Mouse (Mus musculus) embryonic facial prominence, embryonic 10.5 days (tissue): ENCODE results near the gene March11. TPM values are rescaled to one million over a fixed set of nuclear protein-coding genes. Genes with fewer than 3 reads are reported as not detected.
A peak's percentile ranks its signal among the peaks of the same experiment; 100 is the strongest.

Source experiments
- DNase-seq: peaks from one replicate; pipeline ENCODE4 v3.0.0-alpha.2; 2017; ENCODE audit warnings: low spot score
- H3K27ac ChIP-seq: fragments of 300-500 bp; sonication (generic); replicated peaks from 2 replicates; pipeline ENCODE4 v1.5.1; 2016; ENCODE audit warnings: mild to moderate bottlenecking
- H3K27me3 ChIP-seq: fragments of 300-500 bp; sonication (generic); replicated peaks from 2 replicates; pipeline ENCODE4 v1.6.1; 2016; ENCODE audit warnings: low read depth, mild to moderate bottlenecking; ENCODE audit not compliant: poor library complexity, severe bottlenecking
- H3K36me3 ChIP-seq: fragments of 300-500 bp; sonication (generic); replicated peaks from 2 replicates; pipeline ENCODE4 v1.6.1; 2016; ENCODE audit warnings: mild to moderate bottlenecking, moderate library complexity
- H3K4me1 ChIP-seq: fragments of 300-500 bp; sonication (generic); 2 replicates; pipeline ENCODE4 v1.6.1; 2016
- H3K4me3 ChIP-seq: fragments of 300-500 bp; sonication (generic); 2 replicates; pipeline ENCODE4 v1.5.1; 2016; ENCODE audit warnings: mild to moderate bottlenecking, moderate library complexity
- H3K9me3 ChIP-seq: fragments of 300-500 bp; sonication (generic); 2 replicates; pipeline ENCODE4 v1.6.1; 2016; ENCODE audit warnings: mild to moderate bottlenecking
- WGBS: fragments of 180-500 bp; shearing (Covaris S2); methylation state at CpG from one replicate; pipeline ENCODE4 v1.1.7; 2016; 5-methylcytosine and 5-hydroxymethylcytosine counted together
- polyA plus RNA-seq: library from polyadenylated mRNA; unstranded; fragments of >200 nt; fragmentation: Nextera tagmentation; extraction: Ambion mirVana; gene quantifications from 2 replicates; pipeline ENCODE4 v1.2.1, GENCODE M21; 2016

The March11 gene
- 0.51 and 0.69 TPM in 2 replicates for polyA plus RNA-seq

DNA sequence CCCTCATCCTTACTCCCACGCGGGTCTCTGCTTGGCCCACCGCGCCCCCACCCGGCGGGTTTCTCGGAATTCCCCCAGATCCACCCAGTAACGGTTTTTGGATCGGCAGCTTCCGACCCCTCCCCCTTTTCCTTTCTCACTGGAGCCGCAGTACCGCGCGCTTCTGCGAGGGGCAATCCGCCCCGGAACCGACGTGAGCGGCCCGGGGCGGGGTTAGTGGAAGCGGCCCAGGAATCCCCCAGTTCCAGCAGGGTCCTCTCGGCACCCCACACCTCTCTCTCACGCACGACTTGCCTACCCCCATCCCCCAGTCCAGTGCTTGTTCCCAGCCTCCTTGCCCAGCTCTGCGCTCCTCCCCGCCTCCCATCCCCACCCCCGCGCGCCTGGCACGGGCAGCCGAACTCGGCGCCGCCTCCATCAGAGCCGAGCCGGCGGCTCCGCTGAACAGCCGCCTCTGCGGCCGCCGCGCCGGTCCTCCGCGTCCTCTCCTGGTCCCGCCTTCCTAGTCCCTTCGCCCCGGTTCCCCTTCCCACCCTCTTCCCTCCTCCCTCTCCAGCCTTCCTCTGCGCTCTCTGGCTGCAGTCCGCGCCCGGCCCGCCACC, at the start of gene March11:
March11 (plus strand) TSS at position 420 of the 602 bp plus-strand sequence.
- no peaks in the 10 kb centered on the region for H3K9me3 ChIP-seq
- peaks cover 18% of the 10 kb centered on the region for H3K4me1 ChIP-seq
- H3K27ac ChIP-seq, result peak within 1 kb of the TSS; percentile 40; the same call in 1 of the 2 replicates
- peak within 1 kb of the TSS; percentile 79 for H3K4me3 ChIP-seq
- H3K36me3 ChIP-seq, result no peaks in the 10 kb centered on the region
- 1% methylated on average over 56 of the region's 56 CpGs for WGBS
- DNase-seq, result peak; percentile 69
- H3K27me3 ChIP-seq, result peaks cover 32% of the 10 kb centered on the region

DNA sequence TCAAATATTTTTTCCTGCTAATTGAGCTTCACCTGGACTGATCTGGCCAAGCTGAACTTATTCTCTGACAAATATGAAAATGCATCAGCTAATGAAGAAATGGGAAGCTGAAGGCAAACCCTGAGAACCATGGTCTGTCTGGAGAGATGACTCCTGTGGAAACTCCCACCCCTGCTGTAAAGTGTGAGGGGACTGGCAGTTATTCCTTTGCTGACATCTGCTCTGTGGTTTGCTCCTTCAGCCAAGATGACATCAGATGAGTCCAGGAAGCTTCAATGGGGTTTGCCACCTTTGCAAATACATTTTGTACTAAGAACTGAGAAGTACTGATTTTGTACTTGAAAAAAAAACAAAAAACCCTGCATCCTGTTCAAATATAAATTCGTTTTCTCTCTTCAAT, 46.5 kb upstream of the March11 start:
- Histone ChIP-seq H3K27me3 (no peaks in the 10 kb centered on the region), H3K4me1 (no peaks in the 10 kb centered on the region), H3K27ac (no peak overlapping the region), H3K36me3 (no peaks in the 10 kb centered on the region), H3K9me3 (no peaks in the 10 kb centered on the region), H3K4me3 (no peak overlapping the region)
- no peak for DNase-seq
- 65% methylated on average over 1 of the region's 1 CpGs for WGBS

DNA sequence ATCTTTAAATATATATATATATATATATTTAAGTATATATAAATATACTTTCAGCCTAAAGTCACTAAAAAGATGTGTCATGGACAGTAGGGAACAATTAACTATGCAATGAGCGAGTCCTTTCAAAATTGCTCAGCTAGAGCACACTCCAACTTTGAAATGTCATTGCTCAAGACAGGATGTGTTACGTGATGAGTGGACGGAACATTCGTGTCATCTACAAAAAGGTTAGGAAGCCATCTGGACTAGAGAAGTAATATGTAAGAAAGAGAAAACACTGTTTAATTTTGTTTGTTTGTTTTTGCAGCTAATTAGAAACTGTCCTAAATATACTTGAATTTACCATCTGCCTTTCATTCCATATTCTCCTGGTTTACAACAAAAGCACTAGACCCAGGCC, 39.3 kb upstream of the March11 start:
- H3K4me3 ChIP-seq, result no peak overlapping the region
- H3K27ac ChIP-seq, result no peak overlapping the region
- no peaks in the 10 kb centered on the region for H3K27me3 ChIP-seq
- no peaks in the 10 kb centered on the region for H3K9me3 ChIP-seq
- H3K36me3 ChIP-seq, result no peaks in the 10 kb centered on the region
- no peak for DNase-seq
- 87% methylated on average over 4 of the region's 4 CpGs for WGBS
- H3K4me1 ChIP-seq, result no peaks in the 10 kb centered on the region

DNA sequence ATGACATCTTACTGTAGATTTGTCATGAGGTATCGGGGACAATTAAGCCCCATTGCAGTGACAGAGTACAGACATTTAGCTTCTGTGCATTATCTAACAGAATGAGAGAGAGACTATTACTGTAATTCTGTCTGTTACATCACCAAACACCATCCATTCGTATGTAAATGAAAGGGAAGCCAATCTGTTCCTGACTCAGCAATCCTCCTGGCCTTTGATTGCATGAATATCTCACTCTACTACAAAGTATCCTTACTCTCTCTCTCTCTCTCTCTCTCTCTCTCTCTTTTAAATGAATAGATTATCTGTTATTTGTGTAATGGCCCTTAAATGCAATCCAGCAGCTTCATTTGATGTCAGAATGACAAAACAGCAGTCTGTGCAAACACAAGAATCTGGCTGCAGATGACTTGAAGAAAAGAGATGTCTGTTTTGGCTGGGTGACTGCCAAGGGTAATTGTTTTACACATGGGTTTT, 32.8 kb upstream of the March11 start:
- no peaks in the 10 kb centered on the region for H3K4me1 ChIP-seq
- no peaks in the 10 kb centered on the region for H3K9me3 ChIP-seq
- WGBS, result 81% methylated on average over 2 of the region's 2 CpGs
- H3K36me3 ChIP-seq, result no peaks in the 10 kb centered on the region
- no peak overlapping the region for H3K27ac ChIP-seq
- no peak for DNase-seq
- H3K4me3 ChIP-seq, result no peak overlapping the region
- H3K27me3 ChIP-seq, result no peaks in the 10 kb centered on the region

DNA sequence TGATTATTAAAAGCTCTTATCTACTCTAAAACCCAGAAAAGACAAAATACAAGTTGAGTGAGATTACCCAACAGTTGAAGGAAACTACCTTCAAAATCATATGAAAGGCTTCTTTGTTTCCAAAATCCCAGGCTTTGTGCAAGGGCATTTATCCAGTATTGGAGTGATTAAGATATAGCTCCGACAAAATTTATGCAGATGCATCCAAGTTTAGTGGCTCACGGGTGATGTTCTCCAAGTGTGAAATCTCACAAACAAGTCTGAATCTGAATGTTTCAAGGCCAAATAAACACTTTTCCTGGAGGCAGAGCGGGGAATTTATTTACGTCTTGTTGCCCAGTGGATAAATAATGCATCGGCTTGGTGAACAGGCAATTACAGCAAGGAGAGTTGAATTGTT, 32.2 kb upstream of the March11 start:
- Histone ChIP-seq H3K4me3 (no peak overlapping the region), H3K36me3 (no peaks in the 10 kb centered on the region), H3K4me1 (no peaks in the 10 kb centered on the region), H3K27ac (no peak overlapping the region), H3K27me3 (no peaks in the 10 kb centered on the region), H3K9me3 (no peaks in the 10 kb centered on the region)
- no peak for DNase-seq
- 87% methylated on average over 5 of the region's 5 CpGs for WGBS

DNA sequence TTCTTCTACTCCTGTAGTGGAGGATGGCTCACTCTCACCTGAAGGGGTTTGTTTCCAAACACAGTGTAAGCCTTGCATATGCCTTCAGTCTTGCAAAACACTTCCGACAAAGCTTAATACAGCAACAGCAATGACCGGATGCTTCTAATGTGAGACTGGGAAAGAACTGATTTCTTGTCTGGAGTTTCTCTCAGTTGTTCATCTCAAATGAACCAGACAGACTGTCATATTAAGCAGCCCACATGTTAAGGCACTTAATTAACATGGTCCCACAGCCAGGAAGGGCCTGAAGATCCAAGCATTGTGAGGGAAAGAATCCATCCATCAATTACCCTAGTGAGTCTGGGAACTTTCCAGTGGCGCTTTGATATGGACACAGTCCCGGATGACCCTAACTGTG, 17.0 kb upstream of the March11 start:
- DNase-seq, result no peak
- Histone ChIP-seq H3K9me3 (no peaks in the 10 kb centered on the region), H3K4me1 (no peaks in the 10 kb centered on the region), H3K4me3 (no peak overlapping the region), H3K27me3 (no peaks in the 10 kb centered on the region), H3K36me3 (no peaks in the 10 kb centered on the region), H3K27ac (no peak overlapping the region)
- 83% methylated on average over 4 of the region's 4 CpGs for WGBS

DNA sequence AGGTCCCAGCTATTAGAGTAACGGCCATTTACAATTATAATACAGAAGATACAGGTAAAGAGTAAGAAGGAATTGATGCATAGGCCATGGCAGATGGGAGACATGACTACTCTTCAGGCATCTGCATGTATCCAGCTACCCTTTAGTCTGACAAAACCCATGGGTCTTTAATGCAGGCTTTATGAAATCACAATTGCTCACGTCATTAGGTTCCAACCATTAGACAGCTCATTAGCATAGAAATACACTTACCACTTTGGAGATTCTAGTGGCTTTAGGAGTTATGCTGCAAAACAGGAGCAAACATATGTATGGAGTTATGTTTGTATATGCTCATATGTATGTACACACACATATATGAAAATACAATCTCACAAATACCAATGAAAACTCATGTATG, 16.0 kb upstream of the March11 start:
- Histone ChIP-seq H3K4me1 (no peaks in the 10 kb centered on the region), H3K27ac (no peak overlapping the region), H3K36me3 (no peaks in the 10 kb centered on the region)

DNA sequence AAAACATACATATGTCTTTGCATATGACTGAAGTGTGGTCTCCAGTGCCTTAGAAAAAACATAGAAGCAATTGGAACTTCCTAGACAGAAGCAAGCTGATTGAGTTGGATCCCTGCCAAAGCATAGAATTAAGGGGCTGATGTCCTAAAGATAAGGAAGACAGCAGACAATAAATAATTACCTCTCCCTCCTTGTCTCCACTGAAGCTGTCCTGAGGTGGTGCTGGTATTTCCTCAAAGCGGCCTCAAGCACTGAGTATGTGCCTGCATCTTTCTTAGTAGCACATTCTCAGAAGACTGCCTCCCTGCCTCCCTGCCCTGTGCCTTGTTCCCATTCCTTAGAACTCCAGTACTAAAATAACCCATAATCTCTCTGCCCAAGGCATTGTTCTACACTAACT, 15.6 kb upstream of the March11 start:
- no peak overlapping the region for H3K27ac ChIP-seq
- no peak overlapping the region for H3K4me3 ChIP-seq
- no peaks in the 10 kb centered on the region for H3K27me3 ChIP-seq
- no peaks in the 10 kb centered on the region for H3K9me3 ChIP-seq
- no peak for DNase-seq
- H3K4me1 ChIP-seq, result no peaks in the 10 kb centered on the region
- H3K36me3 ChIP-seq, result no peaks in the 10 kb centered on the region
- 80% methylated on average over 1 of the region's 1 CpGs for WGBS

More for the DNA sequence above, 16.0 kb upstream of the March11 start:
- DNase-seq, result no peak
- 89% methylated on average over 2 of the region's 2 CpGs for WGBS
- Histone ChIP-seq H3K4me3 (no peak overlapping the region), H3K9me3 (no peaks in the 10 kb centered on the region), H3K27me3 (no peaks in the 10 kb centered on the region)

DNA sequence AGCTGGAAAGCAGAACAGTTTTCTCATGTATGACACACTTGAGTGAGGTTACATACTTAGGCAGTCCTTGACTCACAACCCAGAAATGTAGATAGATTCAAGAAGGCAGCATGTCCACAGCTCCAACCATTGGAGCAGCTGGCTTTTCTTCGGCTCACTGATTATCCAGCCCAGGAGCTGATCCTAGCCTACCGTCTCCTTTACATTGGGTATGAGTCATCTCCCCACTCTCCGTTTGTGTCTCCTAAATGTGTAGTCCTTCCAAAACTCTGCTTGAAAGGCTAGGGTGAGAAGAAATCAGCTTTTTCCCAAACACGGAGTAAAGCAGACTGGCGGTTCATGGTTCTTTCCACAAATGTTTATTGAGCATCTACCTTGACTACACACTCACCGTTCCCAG, 10.2 kb upstream of the March11 start:
- Histone ChIP-seq H3K36me3 (no peaks in the 10 kb centered on the region), H3K4me3 (no peak overlapping the region), H3K9me3 (no peaks in the 10 kb centered on the region), H3K27ac (no peak overlapping the region), H3K27me3 (no peaks in the 10 kb centered on the region), H3K4me1 (no peaks in the 10 kb centered on the region)
- DNase-seq, result no peak
- WGBS, result 89% methylated on average over 6 of the region's 6 CpGs

DNA sequence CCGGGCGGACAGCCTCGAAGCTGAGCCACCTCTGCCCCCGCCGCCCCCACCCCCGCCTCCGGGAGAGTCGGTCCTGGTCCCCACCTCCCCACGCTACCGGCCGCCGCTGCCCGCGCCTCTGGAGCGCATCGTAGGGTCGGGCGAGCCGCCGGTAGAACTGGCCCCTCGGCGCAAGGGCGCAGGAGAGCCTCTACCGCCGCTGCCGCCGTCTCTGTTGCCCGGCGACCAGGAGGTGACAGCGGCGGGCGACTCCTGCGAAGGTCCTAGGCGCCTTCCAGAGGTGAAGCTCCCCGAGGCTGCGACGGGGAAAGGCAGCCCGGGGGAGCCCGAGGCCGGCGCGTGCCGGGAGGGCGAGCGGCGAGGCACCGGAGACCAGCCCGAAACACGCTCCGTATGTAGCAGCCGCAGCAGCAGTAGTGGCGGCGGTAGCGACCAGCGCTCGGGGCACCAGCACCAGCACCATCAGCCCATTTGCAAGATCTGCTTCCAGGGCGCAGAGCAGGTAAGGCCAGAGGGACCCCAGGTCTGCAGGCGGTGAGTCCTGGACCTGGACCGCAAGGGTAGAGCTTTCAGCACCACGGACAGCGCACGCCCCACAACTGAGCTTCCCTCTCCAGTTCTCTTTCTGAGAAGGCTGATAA, 563 bp downstream of the March11 start:
- Histone ChIP-seq H3K4me1 (peaks cover 18% of the 10 kb centered on the region), H3K9me3 (no peaks in the 10 kb centered on the region), H3K4me3 (peak overlapping the region; percentile 79), H3K36me3 (no peaks in the 10 kb centered on the region), H3K27me3 (peaks cover 32% of the 10 kb centered on the region), H3K27ac (peak overlapping the region; percentile 40; the same call in 1 of the 2 replicates)
- WGBS, result under 1% methylated on average over 62 of the region's 62 CpGs
- DNase-seq, result peak; percentile 88

DNA sequence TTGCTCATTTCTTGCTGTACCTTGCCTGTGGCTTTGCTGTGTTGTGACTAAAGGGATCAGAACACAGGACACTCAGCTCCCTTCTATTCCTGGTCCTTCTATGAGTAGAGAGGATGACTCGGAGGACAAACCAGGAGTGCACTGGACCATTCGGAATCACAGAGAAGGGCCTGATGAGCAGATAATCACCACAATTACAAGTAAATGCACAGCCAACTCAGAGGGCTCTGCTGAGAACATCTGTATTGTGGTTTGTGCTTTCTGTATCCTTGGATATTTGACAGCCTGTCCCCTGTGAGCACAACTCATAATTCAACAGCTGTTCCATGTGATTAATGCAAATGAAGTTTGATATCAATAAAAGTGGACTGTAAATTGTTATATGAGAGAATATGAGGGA, 11.0 kb downstream of the March11 start:
- Histone ChIP-seq H3K27me3 (no peaks in the 10 kb centered on the region), H3K36me3 (no peaks in the 10 kb centered on the region), H3K9me3 (no peaks in the 10 kb centered on the region), H3K4me1 (no peaks in the 10 kb centered on the region), H3K4me3 (no peak overlapping the region), H3K27ac (no peak overlapping the region)
- WGBS, result 87% methylated on average over 2 of the region's 2 CpGs
- no peak for DNase-seq

DNA sequence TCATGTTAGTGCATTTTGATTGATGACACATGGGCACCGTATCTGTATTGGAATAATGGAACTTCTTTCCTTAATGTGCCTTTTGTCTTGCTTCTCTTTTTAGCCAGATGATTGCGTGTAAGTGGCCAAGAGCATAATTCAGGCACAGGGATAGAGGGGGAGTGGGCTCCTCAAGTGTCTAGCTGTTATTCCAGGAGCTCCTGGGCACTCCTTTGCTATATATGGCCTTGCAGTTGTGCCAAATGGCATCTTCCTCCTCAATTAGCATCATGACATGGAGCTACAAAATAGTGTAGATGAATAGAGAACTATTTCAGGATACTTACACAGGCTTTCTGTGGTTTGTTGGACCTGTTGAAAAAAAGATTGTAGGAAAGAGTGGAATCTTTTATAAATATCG, 11.6 kb downstream of the March11 start:
- no peaks in the 10 kb centered on the region for H3K4me1 ChIP-seq
- no peaks in the 10 kb centered on the region for H3K27me3 ChIP-seq
- H3K4me3 ChIP-seq, result no peak overlapping the region
- 84% methylated on average over 3 of the region's 3 CpGs for WGBS
- no peaks in the 10 kb centered on the region for H3K9me3 ChIP-seq
- DNase-seq, result no peak
- H3K36me3 ChIP-seq, result no peaks in the 10 kb centered on the region
- H3K27ac ChIP-seq, result no peak overlapping the region

DNA sequence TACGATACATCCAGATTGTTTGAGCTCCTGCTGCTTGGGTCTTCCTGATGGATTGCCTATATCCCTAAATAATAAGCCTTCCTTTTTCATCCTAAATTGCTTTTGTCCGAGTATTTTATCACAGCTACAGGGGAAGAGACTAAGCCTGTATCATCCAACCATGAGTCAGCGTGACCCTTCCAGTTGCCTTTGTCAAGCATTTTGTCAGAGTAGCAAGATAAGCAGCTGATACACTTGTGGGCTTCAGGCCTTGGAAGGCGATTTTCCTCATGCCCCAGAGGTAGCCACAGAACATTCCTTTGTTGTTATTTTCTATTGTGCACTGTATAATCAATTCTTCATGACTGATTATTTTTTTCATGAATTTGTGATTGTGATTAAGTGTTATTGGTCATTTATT, 14.0 kb downstream of the March11 start:
- Histone ChIP-seq H3K27me3 (no peaks in the 10 kb centered on the region), H3K4me1 (no peaks in the 10 kb centered on the region), H3K9me3 (no peaks in the 10 kb centered on the region), H3K4me3 (no peak overlapping the region), H3K36me3 (no peaks in the 10 kb centered on the region), H3K27ac (no peak overlapping the region)
- DNase-seq, result no peak
- 91% methylated on average over 4 of the region's 4 CpGs for WGBS
